Comparison of ENCODE assay signal across 8 mouse cellular contexts in genomic region chr14:34570294-34570693, GRCm38 (mm10). TPM values are rescaled to one million over a fixed set of nuclear protein-coding genes. Genes with fewer than 3 reads are reported as not detected.
DNase-seq lines count a peak whose midpoint lies in the region; ATAC-seq lines count a peak whose summit lies in the region.

No protein-coding gene starts in this region.

- DNase-seq in cerebellum, postnatal 10 days, result peak; percentile 92 to 94
- peak; percentile 44 to 80 for DNase-seq in frontal cortex, postnatal 10 days (ENCODE audit: low spot score in 2 of 2)
- peak; percentile 63 for DNase-seq in hindlimb bud, embryonic 11.5 days (ENCODE audit: extremely low spot score, low read depth, low spot score)
- DNase-seq in left cerebral cortex, postnatal 10 days (ENCODE audit: extremely low spot score in 1 of 2, low spot score in 2 of 2), result peak; percentile 57 to 79
- peak; percentile 41 to 55 for DNase-seq in right cerebral cortex, postnatal 36 days (ENCODE audit: low spot score in 2 of 2)
- DNase-seq in yolk sac, embryonic 10.5 days (ENCODE audit: low spot score), result peak; percentile 63

- peak; percentile 49 for ATAC-seq in activated CD4-positive, CD25-positive, alpha-beta regulatory T cell, adult 4 months
- peak; percentile 61 for ATAC-seq in megakaryocyte-erythroid progenitor cell, adult 5-6 weeks (replicated peaks; ENCODE audit: low FRiP score, low TSS enrichment, poor library complexity, severe bottlenecking)

- intact Hi-C loops in left cerebral cortex, postnatal 10 days (cut with DNase I), result loop anchor here (5.0 kb wide), 1 partner anchor 198 kb away; the partner anchor contains the start of gene Sncg

RNA-seq across cellular contexts. Expression of gene Ldb3, which starts 18.2 kb away (rescaled TPM):
- polyA plus RNA-seq in activated CD4-positive, CD25-positive, alpha-beta regulatory T cell, adult 4 months (2017; shearing (Covaris generic)), result not detected
- total RNA-seq in left cerebral cortex, postnatal 10 days (2021), result 1 to 10 TPM; 1.5 to 2.0 TPM
- not detected in 2 replicates for total RNA-seq in megakaryocyte-erythroid progenitor cell, adult 5-6 weeks (2014; fragmentation: Nextera tagmentation)
- not detected in 2 replicates for total RNA-seq in megakaryocyte-erythroid progenitor cell, adult 5-6 weeks (2017)

RNA-seq across cellular contexts. Expression of gene Opn4, which starts 29.6 kb away (rescaled TPM):
- polyA plus RNA-seq in activated CD4-positive, CD25-positive, alpha-beta regulatory T cell, adult 4 months (2017; shearing (Covaris generic)), result not detected
- not detected for total RNA-seq in left cerebral cortex, postnatal 10 days (2021)
- not detected in 2 replicates for total RNA-seq in megakaryocyte-erythroid progenitor cell, adult 5-6 weeks (2014; fragmentation: Nextera tagmentation)
- total RNA-seq in megakaryocyte-erythroid progenitor cell, adult 5-6 weeks (2017), result not detected in 2 replicates

RNA-seq across cellular contexts. Expression of gene 9230112D13Rik, which starts 47.7 kb away (rescaled TPM):
- not detected for polyA plus RNA-seq in activated CD4-positive, CD25-positive, alpha-beta regulatory T cell, adult 4 months (2017; shearing (Covaris generic))
- not detected for total RNA-seq in left cerebral cortex, postnatal 10 days (2021)
- not detected in 2 replicates for total RNA-seq in megakaryocyte-erythroid progenitor cell, adult 5-6 weeks (2014; fragmentation: Nextera tagmentation)
- not detected in 2 replicates for total RNA-seq in megakaryocyte-erythroid progenitor cell, adult 5-6 weeks (2017)

Comparison
In these comparisons a context has a peak if more than half of its experiments do, and no peak if none do; other contexts are left out.
1. Peak in every context shown above with its lines: DNase-seq and ATAC-seq.